Mouse (Mus musculus) large intestine, adult 2 months (tissue): ENCODE measurements around the gene Mnat1. TPM values are rescaled to one million over a fixed set of nuclear protein-coding genes. Genes with fewer than 3 reads are reported as not detected.
"Not testable (repeated sequence)": the region's sequence is repeated elsewhere in the genome, so short reads cannot be mapped to it uniquely, and the experiment has no call there.

Experiments used
- DNase-seq: peaks from one replicate; pipeline ENCODE4 v3.0.0-alpha.2; 2012; ENCODE audit warnings: low read depth, low spot score
- WGBS: fragments of 180-500 bp; shearing (Covaris S2); methylation state at CpG from one replicate; pipeline ENCODE4 v1.1.7; 2018; 5-methylcytosine and 5-hydroxymethylcytosine counted together
- polyA plus RNA-seq: library from polyadenylated mRNA; depleted of rRNA; stranded (reverse); fragments of >200 nt; gene quantifications from 2 replicates; pipeline ENCODE4 v1.2.3, GENCODE M21; 2012

The Mnat1 gene
- polyA plus RNA-seq, 1 experiment = 3.8 TPM

GRCm38 (mm10) chr12:73125250-73125649 is 1.7 kb downstream of the Mnat1 start:
- 71% methylated on average over 4 of the region's 4 CpGs for WGBS
- no peak for DNase-seq

GRCm38 (mm10) chr12:73140732-73141131 is 17.2 kb downstream of the Mnat1 start:
- WGBS = 68% methylated on average over 3 of the region's 3 CpGs

GRCm38 (mm10) chr12:73147236-73147635 is 23.7 kb downstream of the Mnat1 start:
- 69% methylated on average over 3 of the region's 3 CpGs for WGBS
- no peak for DNase-seq

More at GRCm38 (mm10) chr12:73140732-73141131, 17.2 kb downstream of the Mnat1 start:
- no peak for DNase-seq

DNA sequence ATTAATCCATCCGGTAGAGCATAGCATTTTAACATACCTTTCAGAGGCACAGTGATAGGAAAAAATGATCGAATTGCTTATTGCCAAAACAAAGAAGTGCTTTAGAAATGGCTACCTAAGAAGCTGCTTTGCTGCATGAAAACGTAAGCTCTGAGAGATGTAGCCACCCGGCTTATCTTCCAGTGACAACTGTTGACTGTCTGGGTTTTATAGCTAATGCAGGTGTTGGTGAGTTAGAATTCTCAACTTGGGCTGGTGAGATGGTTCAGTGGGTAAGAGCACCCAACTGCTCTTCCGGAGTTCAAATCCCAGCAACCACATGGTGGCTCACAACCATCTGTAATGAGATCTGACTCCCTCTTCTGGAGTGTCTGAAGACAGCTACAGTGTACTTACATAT is 27.5 kb downstream of the Mnat1 start:
- WGBS = 90% methylated on average over 5 of the region's 5 CpGs
- not testable (repeated sequence) for DNase-seq

DNA sequence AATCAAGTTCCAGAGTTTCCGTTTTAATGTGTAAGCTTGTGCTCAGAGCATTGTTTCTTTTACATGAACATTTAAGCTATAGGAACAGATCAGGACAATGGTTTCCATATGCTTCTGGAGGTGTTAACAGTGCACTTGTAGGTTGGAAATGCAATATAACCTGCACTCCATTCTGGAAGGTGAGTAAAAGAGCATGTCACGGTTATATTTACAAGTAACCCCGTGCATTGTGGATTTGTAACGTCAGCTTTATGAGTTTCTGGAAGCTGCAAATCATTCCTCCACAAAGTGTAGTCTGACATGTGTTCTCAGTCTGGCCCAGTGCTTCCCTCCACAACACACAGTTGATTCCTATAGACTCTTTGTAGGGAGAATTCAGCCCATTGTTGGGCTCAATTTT is 30.6 kb downstream of the Mnat1 start:
- 63% methylated on average over 4 of the region's 4 CpGs for WGBS
- DNase-seq = no peak

- DNase-seq = no peak
- 13% methylated on average over 4 of the region's 4 CpGs for WGBS
Observed at GRCm38 (mm10) chr12:73160341-73160740, 36.8 kb downstream of the Mnat1 start.

- WGBS = 80% methylated on average over 13 of the region's 13 CpGs
- no peak for DNase-seq
Observed at GRCm38 (mm10) chr12:73162408-73163181, 39.1 kb downstream of the Mnat1 start.

GRCm38 (mm10) chr12:73170794-73171193 is 47.3 kb downstream of the Mnat1 start:
- DNase-seq = no peak
- 91% methylated on average over 6 of the region's 6 CpGs for WGBS

GRCm38 (mm10) chr12:73183896-73184295 is 60.4 kb downstream of the Mnat1 start:
- no peak for DNase-seq
- 94% methylated on average over 8 of the region's 8 CpGs for WGBS

DNA sequence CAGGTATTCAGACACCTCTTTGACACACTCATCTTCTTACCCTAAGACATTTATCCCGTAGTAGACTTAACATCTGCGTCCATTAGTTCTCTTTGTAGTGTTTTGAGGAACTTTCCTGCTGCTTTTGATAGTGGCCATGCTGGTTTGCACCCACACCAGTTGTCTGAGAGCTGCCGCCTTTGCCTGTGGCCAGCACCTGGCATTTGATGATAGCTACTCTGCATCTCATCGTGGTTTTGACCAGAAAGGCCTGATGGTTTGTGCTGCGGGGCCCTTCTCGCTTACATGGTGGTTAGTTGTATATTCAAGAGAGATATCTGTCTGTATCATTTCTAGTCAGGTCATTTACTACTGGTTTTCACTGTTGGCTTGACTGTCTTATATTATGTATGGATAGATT is 73.8 kb downstream of the Mnat1 start:
- no peak for DNase-seq
- WGBS = 93% methylated on average over 6 of the region's 6 CpGs

DNA sequence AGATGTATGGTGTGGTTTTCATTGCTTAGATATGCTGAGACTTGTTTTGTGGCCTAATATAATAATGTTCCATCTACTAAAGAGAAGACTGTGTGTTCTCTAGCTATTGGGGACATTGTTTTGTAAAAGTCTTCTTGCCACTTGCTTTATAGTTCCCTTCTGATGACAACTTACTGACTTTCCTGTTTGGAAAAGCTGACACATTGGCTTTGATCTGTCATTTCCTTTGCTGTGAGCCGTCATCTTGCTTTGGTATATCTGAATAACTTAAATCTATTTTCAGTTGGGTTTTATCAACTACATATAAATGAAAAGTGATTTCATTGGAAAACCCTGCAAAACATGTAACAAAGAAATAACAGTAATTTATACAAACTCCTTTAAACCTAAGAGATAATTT is 74.9 kb downstream of the Mnat1 start:
- WGBS = 88% methylated on average over 1 of the region's 1 CpGs

DNA sequence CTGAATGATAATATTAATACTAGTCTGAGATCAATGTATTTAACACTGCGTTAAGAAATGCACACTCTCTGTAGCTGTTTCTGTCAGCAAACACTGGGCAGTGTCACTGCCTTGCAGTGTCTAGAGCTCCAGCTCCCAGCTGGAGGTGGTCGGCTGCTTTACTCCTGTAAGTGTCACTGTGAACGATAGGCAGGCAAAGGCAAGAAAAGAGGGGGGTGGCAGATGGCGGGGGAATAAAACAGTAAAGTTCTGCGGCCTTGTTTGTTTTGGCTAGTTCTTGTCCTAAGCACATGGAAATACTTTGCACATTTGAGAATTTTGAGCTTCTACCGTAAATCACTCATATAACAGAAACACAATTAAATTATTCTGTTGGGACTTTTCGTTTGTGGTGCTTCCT is 75.9 kb downstream of the Mnat1 start:
- DNase-seq = no peak
- 28% methylated on average over 7 of the region's 7 CpGs for WGBS

More for the DNA sequence above, 74.9 kb downstream of the Mnat1 start:
- no peak for DNase-seq

DNA sequence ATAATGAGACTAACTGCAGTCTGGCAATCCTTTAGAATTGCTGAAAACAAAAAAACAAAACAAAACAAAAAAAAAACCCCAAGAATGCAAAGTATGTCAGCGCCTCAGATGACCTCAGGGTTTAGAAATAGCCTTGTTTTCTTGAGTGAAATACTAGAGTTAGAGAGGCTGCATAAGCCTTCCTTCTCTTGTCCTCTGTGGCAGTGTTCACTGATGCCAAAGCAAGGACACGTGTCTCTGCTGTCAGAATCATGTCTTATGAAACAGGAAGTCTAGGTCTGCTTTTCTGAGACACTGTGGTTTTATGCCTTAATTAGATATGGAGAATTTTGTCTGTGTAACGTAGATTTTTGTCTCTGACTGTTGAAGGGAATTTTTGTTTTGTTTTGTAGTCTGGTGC is 78.1 kb downstream of the Mnat1 start:
- WGBS = 66% methylated on average over 3 of the region's 3 CpGs
- no peak for DNase-seq

DNA sequence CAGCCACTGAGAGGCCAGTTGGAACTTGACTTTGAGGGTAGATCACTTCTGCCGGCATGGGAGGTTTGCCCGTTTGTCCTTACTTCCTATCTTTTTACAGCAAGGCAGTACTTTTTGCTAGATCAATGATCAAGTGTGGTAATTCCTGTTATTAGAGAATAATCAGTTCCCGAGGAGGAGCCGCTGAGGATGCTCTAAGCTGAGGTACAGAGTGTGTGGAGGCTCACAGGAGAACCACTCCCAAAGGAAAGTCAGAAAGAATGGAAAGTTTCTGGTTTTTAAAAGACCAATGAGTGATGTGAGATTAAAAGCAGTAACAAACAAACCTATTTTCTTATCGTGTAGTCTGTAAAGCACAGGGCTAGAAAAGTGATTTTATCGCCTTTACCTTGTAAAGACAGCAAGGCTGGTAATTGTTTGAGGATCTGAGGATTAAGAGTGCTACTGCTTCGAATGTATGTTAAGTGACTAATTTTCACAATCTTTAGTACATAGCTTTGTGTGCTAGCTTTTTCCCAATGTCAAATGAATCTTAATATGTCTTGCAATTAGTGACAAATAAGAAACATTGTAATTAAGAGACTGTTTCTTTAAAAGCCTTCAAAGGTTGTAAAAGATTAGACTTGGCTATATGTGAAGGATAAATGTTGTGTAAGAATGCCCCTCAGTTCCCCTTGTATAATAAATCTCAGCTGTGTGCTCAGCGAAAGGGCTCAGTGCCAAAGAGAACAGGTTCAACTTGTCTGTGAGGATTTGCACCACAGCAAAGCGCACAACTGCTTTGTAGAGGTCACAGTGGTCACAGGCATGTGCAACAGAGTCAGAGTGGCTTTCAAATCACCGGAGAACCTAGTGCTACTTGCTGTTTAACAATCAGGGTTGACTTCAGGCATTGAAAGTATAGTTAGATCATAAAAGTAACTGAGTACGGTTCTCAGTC is 82.5 kb downstream of the Mnat1 start:
- peak; percentile 28 for DNase-seq
- 32% methylated on average over 11 of the region's 11 CpGs for WGBS

DNA sequence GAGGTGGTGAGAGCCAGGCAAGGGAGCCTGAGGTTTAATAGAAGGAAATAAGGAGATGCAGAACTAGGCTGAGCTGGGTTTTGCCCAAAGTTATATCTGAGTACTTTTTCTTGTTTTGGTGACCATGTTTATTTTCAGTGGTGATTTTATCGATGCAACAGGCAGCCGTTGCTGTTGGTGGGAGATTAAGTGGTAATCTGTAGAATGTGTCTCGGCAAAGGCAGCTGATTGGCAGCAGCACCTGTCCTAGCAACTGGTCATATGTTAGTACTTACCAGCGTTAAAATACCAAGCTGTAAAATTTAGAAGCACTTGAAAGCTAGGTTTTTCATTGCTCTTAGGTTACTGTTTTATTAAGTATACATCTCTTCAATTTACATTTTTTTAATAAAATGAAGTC is 83.5 kb downstream of the Mnat1 start:
- 44% methylated on average over 4 of the region's 4 CpGs for WGBS
- DNase-seq = no peak

GRCm38 (mm10) chr12:73207461-73207860 is 83.9 kb downstream of the Mnat1 start:
- WGBS = 73% methylated on average over 1 of the region's 1 CpGs
- DNase-seq = no peak

- WGBS = 92% methylated on average over 4 of the region's 4 CpGs
- no peak for DNase-seq
Observed at GRCm38 (mm10) chr12:73208518-73208917, 85.0 kb downstream of the Mnat1 start.

DNA sequence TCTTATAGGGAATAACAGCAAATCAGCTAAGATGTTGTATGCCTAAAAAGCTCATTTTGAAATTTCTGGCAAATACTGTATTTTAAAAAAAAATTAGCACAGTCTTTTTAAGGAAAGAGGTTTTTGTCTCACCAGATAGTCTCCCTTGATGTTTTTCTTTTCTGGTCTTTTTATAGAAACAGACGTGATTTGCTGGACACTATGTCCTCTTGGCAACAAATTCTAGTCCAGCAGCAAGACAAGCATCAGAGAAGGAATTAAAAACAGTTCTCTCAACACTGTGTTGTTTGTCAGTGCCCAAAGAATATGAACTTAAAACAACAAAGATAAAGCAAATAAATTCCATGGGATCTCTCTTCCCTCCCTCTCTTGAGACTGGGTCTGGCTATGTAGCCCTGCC is 85.6 kb downstream of the Mnat1 start:
- 70% methylated on average over 1 of the region's 1 CpGs for WGBS
- no peak for DNase-seq

GRCm38 (mm10) chr12:73210454-73210853 is 86.9 kb downstream of the Mnat1 start:
- WGBS = 60% methylated on average over 3 of the region's 3 CpGs
- no peak for DNase-seq

DNA sequence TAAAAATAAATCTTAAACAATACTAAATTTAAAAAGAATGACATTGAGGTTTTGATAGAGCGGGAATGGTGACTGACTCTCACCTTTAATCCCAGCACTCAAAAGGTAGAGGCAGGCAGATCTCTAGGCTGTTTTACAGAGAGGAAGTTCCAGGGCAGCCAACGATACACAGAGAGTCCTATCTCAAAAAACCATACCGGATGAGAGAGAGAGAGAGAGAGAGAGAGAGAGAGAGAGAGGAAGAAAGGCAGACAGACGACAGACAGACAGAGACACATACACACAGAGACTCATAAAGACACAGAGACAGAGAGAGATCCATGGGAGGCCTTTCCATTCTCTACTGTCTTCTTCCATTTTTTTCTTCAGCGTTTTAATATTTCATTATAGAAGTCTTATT is 92.3 kb downstream of the Mnat1 start:
- WGBS = 87% methylated on average over 5 of the region's 5 CpGs
- DNase-seq = no peak

DNA sequence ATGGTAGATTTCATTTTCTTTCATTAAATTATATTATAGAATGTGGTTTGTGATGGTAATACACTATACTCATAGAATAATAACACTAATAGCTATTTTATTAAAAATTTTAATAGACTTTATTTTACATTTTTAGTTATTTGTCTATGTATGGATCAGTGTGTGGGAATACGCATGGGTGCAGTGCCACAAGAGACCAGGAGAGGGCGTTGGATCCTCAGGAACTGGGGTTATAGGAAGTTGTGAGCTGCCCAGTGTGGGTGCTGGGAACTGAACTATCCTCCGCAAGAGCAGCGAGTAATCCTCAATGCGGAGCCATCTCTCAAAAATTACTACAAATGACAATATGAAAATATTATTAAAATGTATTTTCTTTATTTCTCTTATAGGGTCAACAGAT is 95.1 kb downstream of the Mnat1 start:
- DNase-seq = no peak
- 87% methylated on average over 5 of the region's 5 CpGs for WGBS
